Mouse (Mus musculus) gastrocnemius, adult 18-20 months (tissue): ENCODE measurements around the gene Insl6. TPM values are rescaled to one million over a fixed set of nuclear protein-coding genes. Genes with fewer than 3 reads are reported as not detected.

Experiments
- DNase-seq: peaks from one replicate; pipeline ENCODE4 v3.0.0; 2021; ENCODE audit warnings: low spot score
- long read RNA-seq, 2 experiments: library from polyadenylated mRNA; stranded (forward); transcript quantifications; one replicate each; pipeline ENCODE4 v2.0.0; 2021
- total RNA-seq, 2 experiments: library from RNA; stranded (reverse); gene quantifications; 2 replicates each; pipeline ENCODE4 v1.2.3; 2021

Insl6 gene
- not detected for total RNA-seq
- long read RNA-seq, experiment 1, partial matches to known transcripts, result 0 of 1 reads
- long read RNA-seq, experiment 1, other reads (novel, unspliced or antisense), result 0 of 1 reads
- long read RNA-seq, experiment 2, result 0 reads

GRCm38 (mm10) chr19:29325053-29325851 lies at the start of gene Insl6:
Insl6 (minus strand) TSS chr19:29325356.
- DNase-seq, result peak; percentile 59

DNA sequence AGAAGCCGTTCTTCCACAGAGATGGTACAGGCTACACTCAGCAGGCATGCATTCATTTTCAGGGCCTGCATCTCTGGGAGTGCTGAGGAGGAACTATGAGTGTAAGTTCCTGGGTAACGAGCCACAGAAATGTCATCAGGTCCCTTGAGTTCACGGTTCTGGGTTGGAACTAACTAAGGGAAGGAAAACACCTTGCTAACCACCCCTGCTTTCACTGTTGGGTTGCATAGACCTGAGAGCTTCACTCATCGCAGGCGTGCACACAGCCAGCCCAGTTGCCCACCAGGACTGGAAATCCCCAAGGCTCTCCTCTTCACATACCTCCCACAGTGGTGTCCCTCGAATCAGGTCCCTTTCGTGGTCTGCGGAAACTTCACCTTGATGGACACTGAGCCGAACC lies 49.8 kb upstream of the Insl6 start:
- no peak for DNase-seq

GRCm38 (mm10) chr19:29373438-29373837 lies 48.3 kb upstream of the Insl6 start:
- no peak for DNase-seq

GRCm38 (mm10) chr19:29372621-29373020 lies 47.5 kb upstream of the Insl6 start:
- no peak for DNase-seq

- peak; percentile 24 for DNase-seq
Observed at GRCm38 (mm10) chr19:29372138-29372537, 47.0 kb upstream of the Insl6 start.

DNA sequence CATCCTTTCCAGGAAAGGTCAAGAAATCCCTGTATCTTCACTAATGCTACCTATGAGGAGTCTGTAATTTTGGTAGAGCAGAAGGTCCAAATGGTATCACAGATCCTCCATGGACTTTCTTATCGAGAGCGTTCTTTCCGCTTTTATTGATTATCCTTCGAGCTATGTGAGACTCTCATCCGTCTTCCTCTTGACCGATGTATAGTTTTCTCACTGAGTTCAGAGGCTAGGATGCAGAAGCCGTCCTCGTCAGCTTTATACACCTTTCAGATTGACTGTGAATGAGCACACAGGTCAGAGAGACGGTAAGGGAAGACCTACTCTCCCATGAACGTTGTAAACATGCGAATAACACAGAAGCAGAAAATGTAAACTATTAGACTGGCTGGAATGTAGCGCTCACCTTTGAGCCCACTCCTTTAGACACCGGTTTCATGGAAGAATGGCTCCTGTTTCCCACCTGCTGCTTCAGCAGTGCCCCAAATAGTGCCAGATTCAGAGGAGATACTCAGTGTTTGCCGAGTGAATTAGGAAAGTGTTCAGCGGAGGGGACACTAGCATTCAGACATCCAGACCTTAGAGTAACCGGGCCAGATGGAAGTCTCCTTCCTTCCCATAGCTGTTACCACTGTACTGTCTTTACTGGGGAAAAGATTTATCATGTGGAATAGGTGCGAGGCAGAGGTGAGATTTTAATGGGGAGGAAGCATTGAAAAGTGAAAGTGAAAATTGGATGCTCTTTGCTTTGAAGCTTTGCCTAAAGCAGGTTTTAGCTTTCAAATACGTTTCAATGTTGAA lies 46.3 kb upstream of the Insl6 start:
- DNase-seq, result no peak

DNA sequence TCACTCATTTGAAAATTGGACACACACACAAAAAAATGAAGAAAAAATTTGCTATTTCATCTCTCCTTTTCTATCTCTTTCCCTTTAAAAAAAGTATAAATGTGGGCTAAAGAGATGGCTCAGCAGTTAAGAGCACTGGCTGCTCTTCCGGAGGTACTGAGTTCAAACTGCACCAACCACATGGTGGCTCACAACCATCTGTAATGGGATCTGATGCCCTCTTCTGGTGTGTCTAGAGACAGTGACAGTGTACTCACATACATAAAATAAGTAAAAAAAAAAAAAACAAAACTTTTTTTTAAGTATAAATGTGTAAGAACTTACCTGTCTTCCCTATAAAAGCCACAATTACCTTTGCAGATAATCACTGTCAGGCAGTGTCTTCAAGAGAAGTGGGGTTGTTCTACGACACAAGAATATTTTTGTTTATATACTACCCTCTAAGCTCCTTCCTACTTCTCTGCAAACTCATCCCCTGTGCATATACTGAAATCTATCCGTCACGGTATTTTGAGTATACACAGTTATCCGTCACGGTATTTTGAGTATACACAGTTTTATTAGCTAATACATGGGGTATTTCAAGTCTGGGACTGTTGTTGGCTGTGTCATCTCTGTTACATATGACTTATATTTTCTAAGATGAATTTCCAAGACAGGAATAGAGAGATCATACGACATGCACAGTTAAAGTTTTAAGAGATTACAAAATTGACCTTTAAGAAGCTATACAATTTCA lies 45.6 kb upstream of the Insl6 start:
- DNase-seq, result no peak

DNA sequence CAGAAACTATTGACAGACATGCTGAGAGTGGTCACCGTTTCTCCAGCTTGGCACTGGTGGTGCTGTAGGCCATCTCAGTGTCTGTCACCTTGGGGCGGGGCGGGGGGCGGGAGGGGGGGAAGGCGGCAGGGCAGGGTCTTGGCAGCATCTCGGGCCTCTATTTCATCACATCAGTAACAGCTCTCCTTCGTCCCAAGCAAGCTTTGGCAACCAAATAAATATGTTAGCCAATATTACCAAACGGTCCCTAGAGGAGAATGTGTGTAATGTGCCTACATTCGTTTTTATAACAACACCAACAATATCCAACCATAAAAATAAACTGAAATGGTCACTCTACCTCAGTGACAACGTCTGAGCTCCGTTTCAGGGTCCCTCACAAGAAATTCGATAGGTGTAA lies 45.0 kb upstream of the Insl6 start:
- peak; percentile 29 for DNase-seq

DNA sequence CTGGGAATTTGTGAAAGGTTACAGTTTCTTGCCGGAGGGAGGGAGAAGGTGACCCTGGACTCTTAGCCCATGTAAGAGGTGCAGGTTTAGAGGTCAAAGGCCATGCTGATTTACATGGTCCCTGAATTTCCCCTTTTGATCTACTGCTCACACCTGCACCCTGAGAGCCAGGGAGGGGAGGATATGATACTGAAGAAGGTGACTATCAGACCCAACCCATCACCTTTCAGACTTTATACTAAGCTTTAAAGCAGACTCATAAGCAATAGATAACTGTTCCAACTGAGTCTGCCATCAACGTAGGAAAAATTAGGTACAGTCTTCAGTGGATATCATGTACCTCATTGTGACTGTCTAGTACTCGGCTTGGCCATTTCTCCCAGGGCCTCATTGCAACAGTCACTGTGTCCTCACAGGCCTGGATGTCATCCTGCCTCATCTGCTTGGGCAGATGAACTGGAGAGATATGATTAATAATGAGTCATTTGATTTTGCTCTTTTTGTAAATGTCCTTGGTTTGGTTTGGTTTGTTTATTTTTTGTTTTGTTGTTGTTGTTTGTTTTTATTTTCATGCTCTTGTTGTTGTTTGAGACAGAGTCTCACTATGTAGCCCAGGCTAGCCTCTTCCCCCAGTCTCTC lies 43.6 kb upstream of the Insl6 start:
- no peak for DNase-seq

- no peak for DNase-seq
Observed at GRCm38 (mm10) chr19:29368041-29368440, 42.9 kb upstream of the Insl6 start.

DNA sequence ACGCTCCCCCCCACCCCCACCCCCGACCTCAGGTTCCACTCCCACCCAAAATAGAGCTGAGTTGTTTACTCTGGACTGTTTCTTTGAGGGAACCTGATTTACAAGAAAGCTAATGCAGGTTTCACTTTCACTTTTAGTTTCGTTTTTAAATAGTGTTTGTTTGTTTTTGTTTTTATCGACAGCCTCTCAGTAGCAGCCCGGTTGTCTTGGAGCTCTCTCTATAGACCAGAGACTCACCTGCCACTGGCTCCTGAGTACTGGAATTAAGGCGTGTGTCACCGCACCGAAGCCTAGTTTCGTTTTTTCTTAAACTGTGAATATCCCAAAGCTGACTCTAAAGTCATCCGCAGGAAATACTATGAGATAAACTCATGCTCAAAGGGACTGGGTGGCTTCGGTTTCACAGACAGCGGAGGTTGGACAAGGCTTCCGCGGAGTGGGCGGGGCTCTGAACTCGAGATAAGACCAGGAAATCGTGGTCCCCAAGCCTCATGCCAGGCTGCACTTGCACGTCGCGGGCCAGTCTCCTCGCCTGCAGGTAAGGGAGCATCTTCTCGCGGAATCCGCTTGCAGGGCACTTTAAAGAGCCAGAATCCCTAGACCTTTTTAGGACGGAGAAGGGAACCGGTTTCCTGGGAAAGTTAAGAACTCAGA lies 41.9 kb upstream of the Insl6 start, which contains the start of the genes Plgrkt and Cd274:
Gene Plgrkt, minus strand, starts transcription at position 422 of the 654 bp plus-strand sequence.
Gene Cd274, plus strand, starts transcription at position 487 of the 654 bp plus-strand sequence.
- DNase-seq, result peak; percentile 68

DNA sequence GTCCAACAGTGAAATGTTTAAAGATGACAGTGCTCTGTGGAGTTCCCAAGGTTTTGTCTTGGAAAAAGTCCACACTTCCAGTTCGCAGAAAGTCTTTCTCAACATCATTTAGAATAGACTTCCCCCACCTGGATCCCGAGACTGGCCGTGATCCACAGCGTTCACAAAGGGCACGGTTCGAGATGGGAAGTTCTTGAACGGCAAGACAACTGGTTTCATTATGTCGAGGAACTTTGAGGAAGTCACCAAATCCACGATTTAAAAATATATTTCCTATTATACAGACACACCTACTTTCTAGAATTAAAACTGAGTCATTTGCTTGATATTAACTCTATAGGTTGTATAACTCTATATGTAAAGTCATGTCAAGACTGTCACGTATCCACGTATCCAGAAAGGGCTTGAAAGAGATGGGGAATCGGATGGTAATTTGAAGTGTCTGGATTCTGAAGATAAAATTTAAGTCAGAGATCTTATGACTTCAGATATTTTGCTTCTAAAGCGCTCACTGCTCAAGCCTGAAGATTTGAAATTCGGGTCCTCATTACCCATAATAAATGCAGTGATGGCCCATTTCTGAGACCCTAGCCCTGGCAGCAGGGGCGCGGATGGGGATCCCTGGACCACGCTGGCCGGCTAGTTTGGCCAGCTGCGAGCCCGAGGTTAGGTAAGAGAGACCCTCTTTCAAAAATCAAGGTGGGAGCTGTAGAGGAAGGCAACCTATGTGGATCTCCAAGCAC lies 41.2 kb upstream of the Insl6 start:
- no peak for DNase-seq

DNA sequence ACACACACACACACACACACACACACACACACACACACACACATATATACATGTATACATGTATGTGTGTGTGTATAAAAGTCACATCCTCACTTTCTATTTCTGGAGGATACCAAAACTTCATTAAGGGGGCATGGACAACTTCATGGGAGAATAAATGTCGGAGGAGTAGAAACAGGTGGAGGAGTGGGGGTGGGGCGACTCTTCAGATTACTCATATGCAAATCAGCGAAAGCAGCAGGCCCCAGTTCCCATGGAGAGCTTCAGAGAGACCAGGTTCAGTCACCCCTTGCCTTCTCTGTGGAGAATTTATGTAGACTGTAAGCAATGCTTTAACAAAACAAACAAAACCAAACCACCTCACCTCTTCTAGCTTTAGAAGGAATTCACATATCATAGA lies 39.9 kb upstream of the Insl6 start:
- no peak for DNase-seq

DNA sequence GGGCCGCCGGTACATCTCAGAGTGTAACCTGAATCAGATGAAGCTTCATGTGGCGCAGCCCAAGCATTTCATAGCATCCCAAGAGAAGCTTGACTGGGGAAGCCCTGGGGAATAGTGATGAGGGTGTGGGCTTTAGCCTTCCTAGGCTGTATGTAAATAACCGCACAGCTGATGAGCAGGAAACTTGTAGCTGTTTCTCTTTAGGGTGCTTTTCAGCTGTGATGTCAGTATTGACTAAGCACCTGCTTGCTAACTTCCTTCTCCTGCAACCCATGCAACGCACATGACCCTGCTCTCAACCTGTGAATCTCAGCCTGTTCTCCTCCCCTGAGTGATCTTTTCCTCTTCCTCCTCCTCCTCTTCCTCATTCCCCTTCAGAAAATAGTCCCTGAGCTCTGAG lies 38.9 kb upstream of the Insl6 start:
- no peak for DNase-seq

DNA sequence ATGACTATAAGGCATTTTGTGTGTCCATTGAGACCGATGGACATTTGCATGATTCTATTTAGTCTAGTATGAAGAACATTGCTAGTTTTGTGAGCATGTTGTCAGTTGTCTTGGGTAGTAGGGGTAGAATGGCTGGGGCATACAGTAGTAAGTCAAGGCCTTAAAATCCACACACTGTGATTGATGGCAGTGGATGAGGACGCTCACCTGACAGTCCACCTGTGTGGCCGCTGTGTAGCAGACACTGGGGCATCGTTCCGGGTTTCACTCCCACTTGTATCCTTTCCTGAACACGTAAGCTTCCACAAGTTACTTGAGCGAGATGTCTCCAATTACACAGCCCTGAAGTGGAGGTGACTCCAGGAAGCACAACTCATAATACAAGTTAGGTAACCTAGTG lies 38.4 kb upstream of the Insl6 start:
- no peak for DNase-seq

DNA sequence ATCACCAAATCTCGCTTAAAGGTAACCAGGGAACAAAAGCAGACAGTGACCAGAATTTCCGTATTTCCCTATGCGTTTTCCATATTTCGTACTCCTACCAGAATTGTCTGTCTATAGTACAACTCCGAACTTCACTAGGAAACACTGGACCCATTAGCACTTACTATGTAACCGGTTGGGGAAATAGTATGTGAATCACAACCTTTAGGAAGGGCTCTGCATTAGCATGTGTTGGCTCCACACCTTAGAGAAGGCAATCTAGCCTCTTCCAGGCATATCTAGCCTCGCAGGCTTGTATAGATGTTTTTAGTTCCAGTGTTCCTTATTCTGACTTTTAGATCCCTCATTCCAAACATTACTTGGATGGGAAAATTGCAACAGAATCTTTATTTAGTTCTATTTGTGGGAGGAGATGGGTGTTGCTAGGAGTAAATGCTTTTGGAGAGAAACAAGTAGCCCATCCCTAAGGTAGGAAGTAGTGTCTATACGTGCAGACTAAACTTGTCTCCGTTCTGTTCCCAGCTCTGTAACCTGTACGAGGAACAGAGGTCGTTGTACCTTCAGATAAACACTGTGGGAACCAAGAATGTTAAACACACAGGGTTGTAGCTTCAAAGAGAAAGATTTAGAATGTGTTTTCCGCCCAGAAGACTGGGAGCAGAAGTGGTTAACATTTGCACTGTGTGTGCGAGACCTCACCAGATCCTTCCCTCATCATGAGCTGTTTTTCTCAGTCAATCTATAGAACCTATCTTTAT lies 37.2 kb upstream of the Insl6 start:
- no peak for DNase-seq

GRCm38 (mm10) chr19:29361468-29362130 lies 36.4 kb upstream of the Insl6 start:
- peak; percentile 91 for DNase-seq

GRCm38 (mm10) chr19:29360251-29360650 lies 35.1 kb upstream of the Insl6 start:
- DNase-seq, result no peak

DNA sequence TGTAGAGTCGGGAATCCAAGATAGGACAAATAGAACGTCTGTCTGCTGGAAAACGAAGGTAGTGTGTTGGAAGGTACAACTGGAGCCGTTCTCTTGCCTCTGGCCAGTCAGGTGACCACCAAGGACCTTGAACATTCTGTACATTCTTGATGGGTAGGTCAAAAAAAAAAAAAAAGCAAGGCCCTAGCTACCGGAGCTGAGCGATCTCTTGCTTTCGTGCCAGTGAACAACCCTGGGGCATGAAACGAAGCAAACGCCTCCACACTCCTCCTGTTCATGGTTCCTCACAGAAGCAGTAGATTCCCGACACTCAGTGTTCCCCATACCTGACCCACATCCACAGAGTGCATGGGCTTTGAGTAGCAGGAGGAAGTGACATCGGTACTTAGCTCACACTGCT lies 31.1 kb upstream of the Insl6 start:
- DNase-seq, result no peak
